Mouse (Mus musculus) fibroblast of lung, adult 2 months (primary cell): ENCODE data around the gene Ifi27l2b.

Source experiments
- DNase-seq: peaks from one replicate; pipeline ENCODE4 v3.0.0-alpha.2; 2011; ENCODE audit warnings: low read depth

The Ifi27l2b gene

DNA sequence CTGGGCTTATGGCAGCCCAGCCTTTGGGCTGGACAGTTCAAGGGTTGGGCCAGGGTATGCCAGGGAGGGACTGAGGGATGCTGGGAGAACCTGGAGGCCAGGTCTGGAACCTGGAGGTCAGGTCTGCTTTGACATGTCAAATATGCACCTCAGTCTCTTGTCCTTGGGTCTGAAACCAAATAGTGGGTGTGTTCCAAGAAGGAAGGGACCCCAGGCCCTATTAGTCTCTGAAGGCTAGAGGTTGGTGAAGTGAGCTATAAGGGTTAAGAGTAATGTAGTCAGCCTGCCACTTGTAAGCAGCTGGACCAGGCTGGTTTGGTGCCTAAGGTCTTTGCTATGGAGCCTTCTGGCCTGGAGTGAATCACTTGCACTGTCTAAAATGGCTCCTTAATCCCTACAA lies 22.2 kb downstream of the Ifi27l2b start:
- DNase-seq = no peak

DNA sequence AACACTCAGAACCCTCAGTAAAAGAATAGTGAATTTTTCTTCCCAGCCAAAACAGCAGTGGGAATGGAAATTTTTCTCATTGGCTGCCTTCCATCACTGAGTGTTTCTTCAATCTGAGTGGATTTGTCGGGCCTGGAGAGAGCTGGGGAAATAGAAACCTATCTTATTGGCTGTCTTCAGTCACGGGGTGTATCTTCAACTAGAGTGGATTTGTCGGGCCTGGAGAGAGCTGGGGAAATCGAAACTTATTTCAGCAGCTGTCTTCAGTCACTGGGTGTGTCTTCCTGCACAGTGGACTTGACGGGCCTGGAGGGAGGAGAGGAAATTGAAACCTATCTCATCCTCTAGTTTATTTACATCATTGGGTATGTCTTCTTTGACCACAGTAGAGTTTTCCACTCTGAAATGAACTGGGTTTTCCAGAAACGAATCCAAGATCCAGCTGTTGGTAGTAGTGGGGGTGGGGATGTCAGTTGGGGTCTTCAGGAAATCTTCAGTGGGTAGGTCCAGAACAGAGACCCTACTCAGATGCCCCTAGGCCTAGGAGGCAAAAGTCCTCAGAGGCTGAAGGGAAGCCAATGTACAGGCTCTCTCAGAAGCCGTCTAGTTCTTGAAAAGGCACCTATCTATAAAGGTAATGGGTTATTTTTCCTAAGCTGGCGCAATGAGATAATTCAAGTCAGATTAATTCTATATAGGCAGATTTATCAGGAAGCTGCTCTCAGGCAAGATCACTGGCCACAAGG lies 22.9 kb downstream of the Ifi27l2b start, which contains the start of gene Ifi27:
Ifi27 (plus strand) TSS at position 226 of the 746 bp plus-strand sequence.
- peak; percentile 93 for DNase-seq

DNA sequence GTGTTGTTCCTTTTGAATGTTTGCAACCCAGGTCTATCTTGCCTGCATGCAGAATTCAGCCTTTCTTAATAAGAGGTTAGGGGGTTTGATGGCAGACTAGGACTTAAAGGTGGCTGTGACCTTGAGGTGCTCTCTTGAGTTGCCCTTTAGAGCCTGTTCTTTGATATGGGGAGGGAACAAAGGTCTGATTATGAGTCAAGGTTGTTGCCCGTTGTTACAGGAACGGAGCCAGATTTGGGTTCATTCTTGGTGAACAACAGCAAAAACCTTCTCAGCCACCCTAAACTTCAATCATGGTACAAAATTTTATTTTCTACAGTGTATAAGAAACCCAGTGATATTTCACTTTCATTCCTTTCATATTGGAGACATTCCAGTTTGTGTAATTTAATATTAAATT lies 23.6 kb downstream of the Ifi27l2b start:
- DNase-seq = peak; percentile 64

DNA sequence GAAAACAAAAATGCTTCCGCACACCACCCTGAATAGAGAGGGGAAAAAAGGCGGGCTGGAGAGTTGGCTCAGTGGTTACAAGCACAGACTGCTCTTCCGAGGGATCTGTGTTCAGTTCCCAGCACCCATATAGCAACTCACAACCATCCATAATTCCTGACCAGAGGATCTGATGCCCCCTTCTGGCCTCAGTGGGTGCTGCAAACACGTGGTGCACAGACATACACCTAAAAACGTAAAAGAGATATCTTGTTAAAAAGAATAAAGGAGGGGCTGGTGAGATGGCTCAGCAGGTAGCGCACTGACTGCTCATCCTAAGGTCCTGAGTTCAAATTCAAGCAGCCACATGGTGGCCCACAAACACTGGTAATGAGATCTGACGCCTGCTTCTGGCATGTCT lies 30.3 kb downstream of the Ifi27l2b start:
- no peak for DNase-seq

DNA sequence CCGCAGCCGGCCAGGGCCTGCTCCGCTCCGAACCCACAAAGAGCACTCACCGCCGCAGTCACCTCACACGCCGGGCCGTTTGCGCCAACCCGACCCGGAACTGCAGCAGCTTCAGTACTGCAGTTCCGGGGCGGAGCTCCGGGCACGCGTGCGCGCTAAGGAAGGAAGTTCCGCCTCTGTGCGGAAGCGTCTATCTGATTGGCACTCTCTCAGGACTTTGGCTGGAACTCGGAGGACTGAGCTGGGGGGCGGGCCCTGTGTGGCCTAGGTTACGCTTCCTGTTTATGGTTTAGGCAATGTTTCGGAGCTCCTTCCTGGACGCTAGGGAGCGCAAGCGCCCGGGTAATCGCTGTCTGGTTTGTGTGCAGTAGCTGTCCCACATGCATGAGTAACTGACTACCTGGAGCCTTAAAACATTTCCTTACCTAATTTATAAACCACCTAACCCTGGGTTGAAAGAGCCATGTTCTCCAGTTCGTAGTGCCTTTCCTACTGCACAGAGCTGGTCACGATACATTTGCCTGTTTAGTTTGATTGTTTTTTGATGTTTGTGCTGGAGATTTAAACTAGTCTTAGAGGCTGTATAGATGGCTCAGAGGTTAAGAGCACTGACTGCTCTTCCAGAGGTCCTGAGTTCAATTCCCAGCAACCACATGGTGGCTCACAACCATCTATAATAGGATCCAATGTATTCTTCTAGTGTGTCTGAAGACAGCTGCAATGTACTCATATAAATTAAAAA lies 31.1 kb downstream of the Ifi27l2b start, which contains the start of gene Ddx24:
Ddx24 (minus strand) TSS at position 102 of the 742 bp plus-strand sequence.
- peak; percentile 98 for DNase-seq

DNA sequence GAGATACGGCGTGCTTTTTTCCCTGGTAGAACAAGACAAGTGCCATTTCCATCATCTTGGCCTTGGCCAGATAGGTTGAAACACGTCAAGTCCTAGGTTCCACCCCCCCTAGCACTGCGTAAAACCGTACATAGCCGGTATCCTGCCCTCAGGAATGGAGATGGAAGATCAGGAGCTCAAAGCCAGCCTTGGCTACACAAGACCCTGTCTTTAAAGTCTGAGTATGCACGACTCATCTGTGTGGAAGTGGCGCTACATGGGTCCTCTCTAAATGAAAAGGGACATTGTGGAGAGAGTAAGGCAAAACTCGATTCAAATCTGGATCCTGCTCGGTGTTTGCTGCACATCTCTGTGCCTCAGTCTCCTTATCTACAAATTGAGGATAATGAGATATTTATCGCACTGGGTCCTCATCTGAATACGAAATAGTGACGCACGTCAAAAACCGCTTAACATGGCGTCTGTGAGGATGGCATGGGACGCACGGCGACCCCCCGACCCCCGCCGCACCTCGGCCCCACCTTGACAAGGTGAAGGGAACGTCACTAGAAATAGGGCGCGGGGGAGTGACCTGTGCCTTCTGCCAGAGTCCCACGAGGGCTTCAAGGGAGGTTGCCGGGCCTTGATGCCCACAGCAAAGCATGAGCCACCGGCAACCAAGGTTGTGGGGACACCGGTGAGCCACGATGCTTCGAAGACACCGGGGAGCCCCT lies 31.9 kb downstream of the Ifi27l2b start:
- DNase-seq = no peak

DNA sequence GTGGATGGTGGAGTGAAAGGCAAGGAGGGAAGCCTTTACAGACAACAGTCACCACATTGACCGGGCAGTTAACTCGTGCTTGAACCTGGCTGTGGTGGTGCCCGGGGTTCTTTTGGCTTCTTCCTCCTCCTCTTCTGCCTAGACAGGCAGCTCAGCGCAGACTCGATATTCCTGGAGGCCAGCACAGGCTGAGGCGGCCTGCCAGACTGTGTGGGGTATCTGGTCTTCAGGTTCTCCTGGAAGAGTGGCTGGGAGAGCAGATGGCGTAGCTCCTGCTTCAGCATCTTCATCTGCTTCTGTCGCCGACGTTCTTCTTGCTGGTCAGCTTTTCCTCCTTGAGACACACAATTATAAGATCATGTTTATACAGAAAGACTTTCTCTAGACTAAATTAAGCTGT lies 48.9 kb downstream of the Ifi27l2b start:
- no peak for DNase-seq

DNA sequence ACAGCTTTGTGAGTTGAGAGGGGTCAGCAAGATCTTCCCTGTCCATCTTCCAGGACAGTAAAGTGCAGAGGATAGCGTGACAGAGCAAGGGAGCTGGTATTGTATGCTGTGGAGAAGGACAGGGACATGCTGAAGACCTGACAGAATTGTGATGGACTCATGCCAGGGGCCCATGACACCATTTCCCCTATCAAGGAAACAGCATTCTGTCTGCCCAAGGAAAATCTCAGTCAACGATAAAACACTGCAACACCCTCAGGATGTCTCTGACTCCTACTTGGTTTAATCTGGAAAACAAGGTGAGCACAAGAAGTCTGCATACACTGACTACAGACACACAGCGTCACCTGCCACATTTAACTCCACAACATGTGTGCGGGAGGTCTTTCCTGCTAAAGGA lies 49.3 kb downstream of the Ifi27l2b start, which contains the start of gene 9330161L09Rik:
9330161L09Rik (minus strand) TSS at position 101 of the 400 bp plus-strand sequence.
- no peak for DNase-seq

DNA sequence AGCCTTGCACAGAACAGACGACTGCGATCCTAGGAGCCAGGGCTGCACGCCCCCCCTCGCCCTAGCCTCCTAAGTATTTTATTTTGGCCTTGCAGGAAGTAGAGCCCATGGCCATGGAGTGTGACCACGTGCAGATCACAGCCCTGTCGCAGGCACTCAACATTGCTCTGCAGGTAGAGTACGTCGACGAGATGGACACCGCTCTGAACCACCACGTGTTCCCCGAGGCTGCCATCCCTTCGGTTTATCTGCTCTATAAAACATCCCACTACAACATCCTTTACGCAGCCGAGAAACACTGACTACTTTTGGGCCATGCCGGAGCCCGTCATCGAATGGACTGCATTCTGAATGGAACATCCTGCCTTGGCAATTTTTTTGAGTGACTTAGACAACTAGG lies 52.9 kb downstream of the Ifi27l2b start:
- no peak for DNase-seq
